Mouse (Mus musculus): ENCODE measurements around the gene Tiam1.

Tiam1 gene

GRCm38 (mm10) chr16:89905730-89906305 is 237.8 kb downstream of the Tiam1 start:
- DNase-seq: no peak

- DNase-seq: no peak
These were observed 239.4 kb downstream of the Tiam1 start for GRCm38 (mm10) chr16:89904121-89904520.

GRCm38 (mm10) chr16:89902578-89903304 is 240.8 kb downstream of the Tiam1 start:
- no peak for DNase-seq

- DNase-seq: no peak
These were observed 242.9 kb downstream of the Tiam1 start for GRCm38 (mm10) chr16:89900681-89901080.

GRCm38 (mm10) chr16:89899192-89899591 is 244.4 kb downstream of the Tiam1 start:
- DNase-seq: no peak

- no peak for DNase-seq
These were observed 245.3 kb downstream of the Tiam1 start for GRCm38 (mm10) chr16:89898299-89898625.

- DNase-seq: no peak
These were observed 245.8 kb downstream of the Tiam1 start for GRCm38 (mm10) chr16:89897547-89898298.

GRCm38 (mm10) chr16:89896885-89897546 is 246.6 kb downstream of the Tiam1 start:
- DNase-seq: no peak

GRCm38 (mm10) chr16:89896392-89896791 is 247.2 kb downstream of the Tiam1 start:
- no peak for DNase-seq

- DNase-seq: no peak
These were observed 248.3 kb downstream of the Tiam1 start for GRCm38 (mm10) chr16:89895283-89895682.

GRCm38 (mm10) chr16:89894816-89895215 is 248.8 kb downstream of the Tiam1 start:
- no peak for DNase-seq

- DNase-seq: no peak
These were observed 252.9 kb downstream of the Tiam1 start for GRCm38 (mm10) chr16:89890515-89891189.

- no peak for DNase-seq
These were observed 253.6 kb downstream of the Tiam1 start for GRCm38 (mm10) chr16:89889890-89890462.

GRCm38 (mm10) chr16:89886561-89886960 is 257.0 kb downstream of the Tiam1 start:
- no peak for DNase-seq

GRCm38 (mm10) chr16:89885661-89886060 is 257.9 kb downstream of the Tiam1 start:
- no peak for DNase-seq

GRCm38 (mm10) chr16:89883897-89884296 is 259.7 kb downstream of the Tiam1 start:
- DNase-seq: no peak

- no peak for DNase-seq
These were observed 260.9 kb downstream of the Tiam1 start for GRCm38 (mm10) chr16:89882477-89883234.

- no peak for DNase-seq
These were observed 266.4 kb downstream of the Tiam1 start for GRCm38 (mm10) chr16:89877206-89877605.

GRCm38 (mm10) chr16:89876079-89876478 is 267.5 kb downstream of the Tiam1 start:
- no peak for DNase-seq

GRCm38 (mm10) chr16:89874012-89874704 is 269.4 kb downstream of the Tiam1 start:
- no peak for DNase-seq

Measured in kidney, adult 11 months (tissue).